Mouse (Mus musculus) hindbrain, postnatal 0 days (tissue): Measurements from ENCODE around the gene Slc22a5. TPM values are rescaled to one million over a fixed set of nuclear protein-coding genes. Genes with fewer than 3 reads are reported as not detected.
"Not testable (repeated sequence)": the region's sequence is repeated elsewhere in the genome, so short reads cannot be mapped to it uniquely, and the experiment has no call there.

Source experiments
- ATAC-seq: fragments of 200-750 bp; cut with Nextera tagmentation; 2 replicates; pipeline ENCODE4 v1.8.0; 2017; ENCODE audit warnings: mild to moderate bottlenecking, moderate TSS enrichment, moderate library complexity
- DNase-seq: peaks from one replicate; pipeline ENCODE4 v3.0.0-alpha.2; 2015; ENCODE audit warnings: low spot score
- H3K27ac ChIP-seq: fragments of 300-500 bp; sonication (generic); 2 replicates; pipeline ENCODE4 v1.5.1; 2014; ENCODE audit warnings: mild to moderate bottlenecking
- H3K27me3 ChIP-seq: fragments of 300-500 bp; sonication (generic); 2 replicates; pipeline ENCODE4 v1.6.1; 2014; ENCODE audit warnings: low read length, mixed read lengths; ENCODE audit not compliant: insufficient read depth
- H3K36me3 ChIP-seq: fragments of 300-500 bp; sonication (generic); 2 replicates; pipeline ENCODE4 v1.6.1; 2014; ENCODE audit warnings: low read length, mixed read lengths; ENCODE audit not compliant: insufficient read depth
- H3K4me1 ChIP-seq: fragments of 300-500 bp; sonication (generic); 2 replicates; pipeline ENCODE4 v1.6.1; 2014; ENCODE audit warnings: antibody characterized with exemption, low read length, mixed read lengths; ENCODE audit not compliant: insufficient read depth
- H3K4me2 ChIP-seq: fragments of 300-500 bp; sonication (generic); 2 replicates; pipeline ENCODE4 v1.6.1; 2014; ENCODE audit warnings: low read depth, mild to moderate bottlenecking, low read length, moderate library complexity, mixed read lengths
- H3K4me3 ChIP-seq: fragments of 300-500 bp; sonication (generic); 2 replicates; pipeline ENCODE4 v1.5.1; 2014; ENCODE audit warnings: low read length
- H3K9ac ChIP-seq: fragments of 300-500 bp; sonication (generic); replicated peaks from 2 replicates; pipeline ENCODE4 v1.6.1; 2014; ENCODE audit warnings: mild to moderate bottlenecking, low read length, moderate library complexity, mixed read lengths
- H3K9me3 ChIP-seq: fragments of 300-500 bp; sonication (generic); 2 replicates; pipeline ENCODE4 v1.6.1; 2016; ENCODE audit warnings: low read length, mixed read lengths
- CTCF ChIP-seq: IDR thresholded peaks from 2 replicates; pipeline ENCODE4 v1.5.1; 2016; ENCODE audit warnings: antibody characterized with exemption, control low read depth, low read depth
- WGBS: fragments of 180-500 bp; shearing (Covaris S2); extraction: QIAGEN DNeasy Blood & Tissue Kit; methylation state at CpG from one replicate; pipeline ENCODE4 v1.1.7; 2014; 5-methylcytosine and 5-hydroxymethylcytosine counted together
- polyA plus RNA-seq: library from polyadenylated mRNA; unstranded; fragments of >200 nt; fragmentation: Nextera tagmentation; extraction: Ambion mirVana; gene quantifications from 2 replicates; pipeline ENCODE4 v1.2.1, GENCODE M21; 2015
- total RNA-seq: library from RNA; depleted of rRNA; stranded (reverse); fragments of >200 nt; gene quantifications from 2 replicates; pipeline ENCODE4 v1.2.3, GENCODE M21; 2014

Slc22a5 gene
- total and polyA plus RNA-seq, 2 experiments from 2014 or later: 12.4 to 19.1 TPM

DNA sequence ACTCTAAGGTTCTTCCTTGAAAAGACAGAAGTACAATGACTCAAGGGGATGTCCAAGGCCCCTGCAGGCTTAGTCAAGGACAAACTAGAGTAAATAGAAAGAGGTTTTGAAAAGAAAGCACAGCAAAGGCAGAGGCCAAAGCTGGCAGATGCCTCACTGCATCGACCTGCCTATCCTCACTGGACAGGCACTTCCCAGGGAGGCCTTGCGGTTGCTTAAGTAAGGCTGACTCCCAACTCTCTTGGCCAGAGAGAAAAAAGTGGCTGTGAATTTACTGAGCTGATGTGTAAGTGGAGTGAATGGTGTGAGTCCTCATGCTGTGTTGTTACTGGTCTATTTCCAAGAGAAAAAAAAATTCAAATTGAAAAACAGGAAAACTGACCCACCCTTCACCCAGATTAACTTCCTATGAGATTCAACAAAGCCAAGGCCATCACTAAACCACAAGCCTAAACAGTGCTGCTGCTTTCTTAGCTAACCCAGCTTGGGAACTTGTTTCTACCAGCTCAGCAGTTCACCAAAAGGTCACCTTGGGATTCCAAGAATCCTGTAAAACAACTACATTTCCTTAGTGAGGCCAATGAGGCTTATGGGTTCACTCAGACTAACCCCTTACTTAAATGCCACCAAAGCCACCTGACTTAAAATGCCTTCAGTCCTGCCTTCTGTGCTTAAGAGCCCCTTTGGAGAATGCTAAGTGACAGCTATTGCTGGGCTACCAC, 19.5 kb downstream of the Slc22a5 start:
- no peaks in the 10 kb centered on the region for H3K27me3 ChIP-seq
- H3K4me1 ChIP-seq: no peaks in the 10 kb centered on the region
- DNase-seq (no peak), ATAC-seq (no peak)
- peaks cover 5% of the 10 kb centered on the region; the same call in 1 of the 2 replicates for H3K36me3 ChIP-seq
- WGBS: 86% methylated on average over 2 of the region's 2 CpGs
- H3K27ac ChIP-seq: no peak overlapping the region
- TF ChIP-seq CTCF: no peak
- H3K4me2 ChIP-seq: no peak overlapping the region
- no peaks in the 10 kb centered on the region for H3K9me3 ChIP-seq
- no peak overlapping the region for H3K9ac ChIP-seq
- H3K4me3 ChIP-seq: no peak overlapping the region

- peaks cover 5% of the 10 kb centered on the region; the same call in 1 of the 2 replicates for H3K36me3 ChIP-seq
- H3K4me2 ChIP-seq: no peak overlapping the region
- H3K4me3 ChIP-seq: no peak overlapping the region
- WGBS: 92% methylated on average over 5 of the region's 5 CpGs
- H3K4me1 ChIP-seq: no peaks in the 10 kb centered on the region
- no peak for DNase-seq
- no peak for TF ChIP-seq CTCF
- no peak for ATAC-seq
- no peak overlapping the region for H3K27ac ChIP-seq
- H3K27me3 ChIP-seq: no peaks in the 10 kb centered on the region
- no peak overlapping the region for H3K9ac ChIP-seq
- H3K9me3 ChIP-seq: no peaks in the 10 kb centered on the region
These were observed 22.3 kb downstream of the Slc22a5 start for GRCm38 (mm10) chr11:53869172-53869571.

GRCm38 (mm10) chr11:53868323-53868722, 23.1 kb downstream of the Slc22a5 start:
- not testable (repeated sequence) for H3K4me2 ChIP-seq, H3K9ac ChIP-seq, ATAC-seq, H3K27me3 ChIP-seq, H3K27ac ChIP-seq, H3K9me3 ChIP-seq, H3K4me1 ChIP-seq, H3K36me3 ChIP-seq, DNase-seq, H3K4me3 ChIP-seq
- 62% methylated on average over 5 of the region's 5 CpGs for WGBS
- peak; percentile 39 for TF ChIP-seq CTCF

DNA sequence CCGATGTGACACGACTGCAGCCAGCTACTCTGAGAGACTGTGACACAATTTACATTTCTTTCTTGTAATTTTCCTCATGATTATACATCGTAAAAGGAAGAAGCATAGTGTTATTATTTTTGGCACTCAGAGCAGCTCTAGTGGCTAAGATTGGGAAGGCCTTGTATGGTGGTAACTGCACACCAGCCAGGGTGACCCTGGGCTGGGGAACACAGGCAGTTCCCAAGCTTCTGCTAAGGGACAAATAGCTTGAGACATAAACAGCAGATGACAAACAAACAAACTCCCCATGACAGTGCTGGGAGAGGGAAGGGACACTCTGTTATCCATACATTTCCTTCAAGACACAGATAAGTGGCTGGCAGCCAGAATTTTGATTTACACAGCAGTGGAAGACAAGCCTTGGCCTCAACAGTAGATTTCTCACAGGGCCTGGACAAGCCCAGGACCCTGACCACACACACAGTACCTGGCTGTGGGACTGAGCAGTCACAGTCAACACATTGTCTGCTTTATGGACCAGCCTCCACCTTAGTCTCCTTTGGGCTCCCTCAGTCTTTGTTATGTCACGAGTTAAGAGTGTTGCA, 26.6 kb downstream of the Slc22a5 start:
- not testable (repeated sequence) for DNase-seq, ATAC-seq
- WGBS: 76% methylated on average over 1 of the region's 4 CpGs

GRCm38 (mm10) chr11:53860944-53861343, 30.5 kb downstream of the Slc22a5 start:
- H3K4me1 ChIP-seq, H3K9me3 ChIP-seq, DNase-seq, ATAC-seq, H3K4me3 ChIP-seq, H3K4me2 ChIP-seq, H3K9ac ChIP-seq, H3K27ac ChIP-seq, H3K27me3 ChIP-seq, H3K36me3 ChIP-seq: not testable (repeated sequence)
- 85% methylated on average over 8 of the region's 9 CpGs for WGBS

More for the DNA sequence above, 26.6 kb downstream of the Slc22a5 start:
- not testable (repeated sequence) for H3K9ac ChIP-seq, H3K27ac ChIP-seq, H3K4me1 ChIP-seq, H3K9me3 ChIP-seq, H3K27me3 ChIP-seq, H3K4me3 ChIP-seq, H3K4me2 ChIP-seq, H3K36me3 ChIP-seq

DNA sequence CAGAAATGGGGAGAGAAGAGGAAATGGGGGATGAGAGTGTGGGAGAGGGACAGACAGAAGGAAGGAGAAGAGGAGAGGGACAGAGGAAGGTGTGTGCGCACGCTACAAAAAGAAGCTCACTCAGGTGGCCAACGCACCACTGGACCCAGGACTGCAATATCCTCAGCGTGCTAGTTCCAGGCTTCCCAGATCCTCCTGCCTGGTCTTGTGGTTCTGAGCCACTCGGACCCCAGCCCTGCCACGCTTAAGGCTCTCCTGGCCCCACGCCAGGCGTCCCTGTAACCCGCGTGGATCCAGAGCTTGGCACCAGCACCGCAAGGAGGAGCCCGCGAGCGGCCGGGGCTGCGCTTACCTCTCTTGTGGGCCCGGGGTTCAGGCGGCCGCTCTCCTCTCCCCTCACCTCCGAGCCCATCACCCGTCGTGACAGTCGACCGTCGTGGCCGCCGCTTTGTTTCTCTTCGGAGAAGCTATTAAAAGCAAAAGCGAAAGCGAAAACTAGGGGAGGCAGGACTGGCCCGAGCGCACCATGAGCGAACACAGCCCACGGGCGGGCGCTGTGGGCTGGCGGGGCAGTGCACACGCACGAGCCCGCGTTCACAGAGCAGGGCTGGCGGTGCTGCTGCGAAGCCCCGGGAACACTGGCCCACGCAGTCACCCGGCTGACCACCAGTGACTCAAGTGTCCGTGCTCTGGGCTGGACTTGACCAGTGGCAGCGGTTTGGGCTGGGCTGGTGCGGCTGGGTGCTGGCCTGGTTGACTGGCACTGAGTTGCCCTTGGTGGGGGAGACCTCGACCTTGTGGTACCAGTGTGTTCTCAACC, 32.5 kb downstream of the Slc22a5 start, which contains the start of gene Gm12216:
Gene Gm12216, minus strand, starts transcription at position 496 of the 820 bp plus-strand sequence.
- Histone ChIP-seq H3K4me3 (peak within 1 kb of the TSS; percentile 40), H3K4me2 (peak within 1 kb of the TSS; percentile 51)
- 13% methylated on average over 39 of the region's 50 CpGs for WGBS
- H3K4me1 ChIP-seq, H3K9me3 ChIP-seq, H3K9ac ChIP-seq, H3K27me3 ChIP-seq, H3K27ac ChIP-seq, H3K36me3 ChIP-seq: not testable (repeated sequence)
- ATAC-seq (peak; percentile 70; the same call in 1 of the 2 replicates), DNase-seq (peak; percentile 48)
- TF ChIP-seq CTCF: peak; percentile 48
